Comparison of ENCODE assay signal across 20 mouse cellular contexts in the genomic region with DNA sequence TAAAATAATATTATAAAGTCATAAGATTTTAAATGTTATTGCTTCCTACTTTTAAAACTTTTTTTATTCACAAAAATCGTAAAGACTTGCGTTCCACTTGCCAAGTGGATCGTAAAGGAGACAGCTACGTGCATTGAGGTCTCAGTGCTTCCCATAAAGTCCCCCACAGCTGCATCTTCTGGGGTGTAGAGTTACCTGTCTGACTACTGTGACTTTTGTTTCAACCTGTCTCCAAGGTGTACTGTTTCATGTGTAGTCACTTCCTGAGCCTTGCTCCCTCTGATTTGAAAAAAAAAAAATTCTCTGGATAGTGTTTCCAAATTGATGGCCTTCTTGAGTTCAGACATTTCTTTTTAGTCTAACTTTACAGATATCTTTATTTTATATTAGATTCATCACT. TPM values are rescaled to one million over a fixed set of nuclear protein-coding genes. Genes with fewer than 3 reads are reported as not detected.
"Had no signal": no experiment of that assay in that cellular context is flagged by ENCODE, and none has a peak within 500 bp of the region (broad histone marks: within the 10 kb centered on the region; RNA-seq: fewer than 3 reads in every experiment).

No protein-coding gene starts in this region.

- H3K27ac ChIP-seq: kidney, embryonic 15.5 days; limb, embryonic 15.5 days; liver, embryonic 14.5 days; macrophage; midbrain, embryonic 12.5 days; midbrain, embryonic 15.5 days had no signal

- DNase-seq: kidney, adult 18-20 months; kidney, postnatal 4 days; left cerebral cortex, postnatal 4 days; liver, postnatal 0 days; lung, embryonic 14.5 days; right cerebral cortex, adult 18-20 months; right cerebral cortex, postnatal 14 days; right cerebral cortex, postnatal 4 days; thymus, postnatal 25 days had no signal

- H3K9me3 ChIP-seq: kidney, embryonic 15.5 days; limb, embryonic 15.5 days; midbrain, embryonic 12.5 days; midbrain, embryonic 15.5 days had no signal

- H3K9ac ChIP-seq: kidney, embryonic 15.5 days; limb, embryonic 15.5 days; liver, embryonic 14.5 days; liver, postnatal 0 days; lung, embryonic 14.5 days; midbrain, embryonic 12.5 days; midbrain, embryonic 15.5 days had no signal

- ATAC-seq: inflammation-experienced regulatory T-cells, adult 6 months; intestine, embryonic 16.5 days; liver, postnatal 0 days; lung, postnatal 0 days; midbrain, embryonic 15.5 days had no signal

- H3K4me3 ChIP-seq: kidney, embryonic 15.5 days; limb, embryonic 15.5 days; midbrain, embryonic 12.5 days; midbrain, embryonic 15.5 days; myocyte had no signal

- H3K36me3 ChIP-seq: kidney, embryonic 15.5 days had no signal

- H3K27me3 ChIP-seq: kidney, embryonic 15.5 days; limb, embryonic 15.5 days; midbrain, embryonic 12.5 days; midbrain, embryonic 15.5 days had no signal

- H3K4me2 ChIP-seq: kidney, embryonic 15.5 days; limb, embryonic 15.5 days; liver, embryonic 11.5 days; lung, embryonic 14.5 days; midbrain, embryonic 12.5 days; midbrain, embryonic 15.5 days had no signal

RNA-seq across cellular contexts. Expression of gene Mpped2, which starts 29.0 kb away (rescaled TPM):
- polyA plus RNA-seq: macrophage, myocyte had no signal
